Mouse (Mus musculus): ENCODE measurements around the gene Vat1l.

DNA sequence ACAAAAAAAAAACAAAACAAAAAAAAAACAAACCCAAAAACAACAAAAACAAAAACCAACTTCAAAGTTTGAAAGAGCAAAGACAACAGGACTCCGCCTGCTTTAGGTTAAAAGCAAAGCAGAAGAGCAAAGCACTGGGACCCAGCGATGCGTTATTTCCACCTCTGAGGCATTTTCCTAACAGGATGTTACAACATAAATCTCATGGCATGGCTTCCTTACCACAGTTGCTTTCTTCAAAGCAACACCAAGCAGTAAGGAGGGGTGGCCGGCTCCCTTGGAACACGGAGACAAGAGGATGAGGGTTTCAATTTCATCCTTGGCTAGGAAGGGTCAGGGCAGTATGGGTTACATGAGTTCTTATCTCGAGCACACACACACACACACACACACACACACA lies 213.5 kb downstream of the Vat1l start:
- TF ChIP-seq CTCF (IDR thresholded peaks at IDR 0.05; ENCODE audit: extremely low read depth, insufficient read depth, low read length) (no peak), POLR2A (IDR thresholded peaks at IDR 0.05; ENCODE audit: extremely low read depth, insufficient read depth, low read length) (no peak)
